Mouse (Mus musculus) spleen, adult 10 weeks (tissue): ENCODE data around the gene Fjx1. TPM values are rescaled to one million over a fixed set of nuclear protein-coding genes. Genes with fewer than 3 reads are reported as not detected.

Experiments
- polyA plus RNA-seq: library from polyadenylated mRNA; stranded (reverse); fragments of 350-450 nt; fragmentation: Illumina TruSeq; extraction: RNeasy Lipid Tissue Mini Kit (QIAGEN cat#74804); gene quantifications from one replicate; pipeline ENCODE4 v1.2.3, GENCODE M21; 2015; ENCODE audit warnings: low replicate concordance; ENCODE audit not compliant: insufficient read depth

Gene Fjx1
- polyA plus RNA-seq: 0.35 TPM

DNA sequence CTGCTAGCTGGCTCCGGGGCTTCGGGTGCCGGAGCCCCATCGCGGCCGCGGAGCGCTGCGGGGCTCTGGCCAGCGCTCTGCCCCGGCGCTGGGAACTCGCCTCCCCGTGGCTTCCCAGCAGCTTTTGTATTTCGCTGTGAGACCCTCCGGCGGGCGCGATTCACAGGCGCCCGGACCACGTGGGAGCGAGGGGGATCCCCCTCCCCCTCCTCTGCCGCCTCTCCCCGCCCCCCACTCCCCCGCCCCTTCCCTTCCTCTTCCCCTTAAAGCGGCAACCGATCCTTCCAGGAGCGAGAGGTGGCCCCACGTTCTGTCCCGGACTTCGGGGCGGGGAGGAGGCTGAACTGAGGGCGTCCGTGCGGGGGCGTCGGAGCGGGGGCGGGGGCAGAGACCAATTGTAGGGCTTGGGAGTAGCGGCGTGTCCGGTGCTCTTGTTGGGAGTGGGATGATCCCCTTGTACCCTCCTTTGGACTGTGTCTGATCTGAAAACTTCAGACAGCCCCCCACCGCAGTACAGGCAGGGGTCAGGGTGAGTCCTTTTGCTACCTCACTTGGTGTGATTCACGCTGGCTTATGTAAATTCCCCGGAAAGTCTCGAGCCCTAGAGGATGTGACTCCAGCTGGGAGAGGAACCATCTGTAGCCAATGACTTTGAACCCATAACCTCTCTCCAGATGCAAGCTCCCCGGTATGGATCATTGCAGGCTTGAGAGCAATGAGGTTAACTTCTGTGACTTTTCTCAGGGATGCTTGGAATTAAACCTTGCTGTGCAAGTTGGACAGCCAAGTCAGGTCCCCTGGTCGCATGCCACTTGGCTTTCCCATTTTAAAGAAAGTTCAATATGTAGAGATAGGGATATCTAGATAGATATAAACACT, at the start of gene Fjx1:
Gene Fjx1, minus strand, starts transcription at position 829 of the 879 bp plus-strand sequence.

DNA sequence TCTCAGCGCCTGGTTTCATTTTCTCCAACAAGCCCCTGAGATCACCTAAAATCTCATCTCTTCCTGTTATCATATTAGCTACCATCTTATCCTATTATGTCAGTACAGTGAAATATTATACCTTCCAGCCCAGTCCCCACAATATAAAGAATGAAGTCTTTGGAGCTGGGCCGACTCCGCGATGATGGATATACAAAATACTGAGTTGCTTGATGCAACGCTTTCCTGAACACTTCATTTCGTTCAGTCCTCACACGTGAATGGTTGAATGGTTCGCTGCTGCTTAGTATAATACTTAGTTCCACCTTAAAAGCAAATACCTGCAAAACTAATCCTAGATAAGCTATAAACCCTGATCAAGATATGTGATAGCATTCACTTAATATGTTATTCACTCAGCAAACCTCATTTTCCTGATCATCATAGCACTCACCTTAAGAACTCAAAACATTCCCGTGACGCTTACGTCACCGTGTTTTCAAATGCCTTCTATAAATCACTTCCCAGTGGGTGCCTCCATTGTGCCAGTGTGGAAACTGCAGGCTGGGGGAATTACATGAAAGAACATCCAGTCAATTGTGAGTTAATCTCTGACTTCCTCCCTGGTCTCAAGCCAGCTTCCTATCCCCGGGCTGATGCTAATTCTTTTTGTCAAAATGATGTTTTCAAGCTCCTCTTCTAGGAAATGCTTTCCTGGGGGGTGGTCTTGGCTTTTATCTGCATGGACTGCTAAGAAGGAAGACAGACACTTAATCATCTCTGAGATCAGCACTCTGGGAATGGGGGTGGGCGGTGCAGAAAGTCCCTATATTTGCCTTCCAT, 44.7 kb downstream of the Fjx1 start, which contains the start of gene Trim44:
Gene Trim44, minus strand, starts transcription at position 466 of the 822 bp plus-strand sequence.

Other genes starting within 250 kb of the Fjx1 start
- gene Trim44, start 44.7 kb downstream of the Fjx1 start, polyA plus RNA-seq: 93.7 TPM
- 0.84 TPM for gene Pamr1, start 97.5 kb upstream of the Fjx1 start, polyA plus RNA-seq
- gene Slc1a2, start 206.2 kb upstream of the Fjx1 start, polyA plus RNA-seq: 3.9 TPM